Mouse (Mus musculus) gastrocnemius, postnatal 25 days (tissue): ENCODE data around the gene Cyp2c29. TPM values are rescaled to one million over a fixed set of nuclear protein-coding genes. Genes with fewer than 3 reads are reported as not detected.
"Not testable (repeated sequence)": the region's sequence is repeated elsewhere in the genome, so short reads cannot be mapped to it uniquely, and the experiment has no call there.

ENCODE experiments used
- DNase-seq: peaks from one replicate; pipeline ENCODE4 v3.0.0; 2022
- long read RNA-seq, 2 experiments: library from polyadenylated mRNA; stranded (forward); transcript quantifications; one replicate each; pipeline ENCODE4 v2.0.0; 2021
- total RNA-seq, 2 experiments: library from RNA; stranded (reverse); gene quantifications; 1 replicate in 1 of 2; 2 replicates in 1 of 2; pipeline ENCODE4 v1.2.3; 2021

Cyp2c29 gene
- total RNA-seq: not detected
- long read RNA-seq, experiment 1: 0 reads
- long read RNA-seq, experiment 2: 0 reads

DNA sequence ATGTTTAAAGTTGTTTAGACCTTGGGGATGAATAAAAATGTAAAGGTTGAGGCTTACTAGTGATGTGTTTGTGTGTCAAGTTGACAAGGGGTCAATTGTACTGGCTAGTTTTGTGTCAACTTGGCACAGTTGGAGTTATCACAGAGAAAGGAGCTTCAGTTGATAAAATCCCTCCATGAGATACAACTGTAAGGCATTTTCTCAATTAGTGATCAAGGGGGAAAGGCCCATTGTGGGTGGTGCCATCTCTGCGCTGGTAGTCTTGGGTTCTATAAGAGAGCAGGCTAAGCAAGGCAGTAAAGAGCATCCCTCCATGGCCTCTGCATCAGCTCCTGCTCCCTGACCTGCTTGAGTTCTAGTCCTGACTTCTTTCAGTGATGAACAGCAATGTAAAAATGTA lies at the start of gene Cyp2c29:
Gene Cyp2c29 (plus strand): TSS at position 301 of the 400 bp plus-strand sequence.
- DNase-seq: not testable (repeated sequence)

DNA sequence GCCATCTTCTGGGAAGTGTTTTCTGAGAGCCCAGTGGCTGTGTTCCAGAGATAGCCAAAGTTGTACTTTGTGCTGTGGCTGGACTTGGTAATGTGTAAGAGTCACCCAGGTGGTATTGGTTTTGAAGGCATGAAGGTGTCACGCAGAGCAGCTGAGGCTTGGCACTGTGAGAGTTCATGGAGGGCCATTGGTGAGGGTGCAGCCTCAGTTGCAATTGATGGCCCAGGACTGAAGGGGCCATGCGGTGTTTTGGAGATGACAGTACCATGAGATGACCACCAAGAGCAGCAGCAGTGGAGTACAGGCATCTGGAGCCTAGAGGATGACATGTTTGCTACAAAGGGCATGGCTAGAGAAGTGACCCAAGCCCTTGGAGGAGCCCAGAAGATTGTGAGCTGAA lies 2.2 kb upstream of the Cyp2c29 start:
- DNase-seq: not testable (repeated sequence)

DNA sequence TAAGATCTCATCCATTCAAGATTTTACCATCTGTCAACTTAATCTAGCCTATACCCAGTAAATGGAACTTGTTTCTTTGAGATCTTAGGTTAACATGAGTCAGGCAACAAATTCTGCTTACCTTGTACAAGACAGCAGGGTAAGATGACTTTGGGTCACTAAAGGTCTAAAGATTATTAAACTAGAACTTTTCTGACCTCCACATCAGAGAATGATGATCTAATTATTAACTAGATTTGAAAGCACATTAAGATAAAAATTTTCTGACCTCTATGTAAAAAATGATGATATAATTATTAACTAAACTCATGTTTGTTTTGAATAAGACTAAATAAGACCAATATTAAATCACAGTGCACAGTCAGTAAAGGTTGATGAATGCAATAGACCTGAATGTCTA lies 13.6 kb downstream of the Cyp2c29 start:
- DNase-seq: no peak

DNA sequence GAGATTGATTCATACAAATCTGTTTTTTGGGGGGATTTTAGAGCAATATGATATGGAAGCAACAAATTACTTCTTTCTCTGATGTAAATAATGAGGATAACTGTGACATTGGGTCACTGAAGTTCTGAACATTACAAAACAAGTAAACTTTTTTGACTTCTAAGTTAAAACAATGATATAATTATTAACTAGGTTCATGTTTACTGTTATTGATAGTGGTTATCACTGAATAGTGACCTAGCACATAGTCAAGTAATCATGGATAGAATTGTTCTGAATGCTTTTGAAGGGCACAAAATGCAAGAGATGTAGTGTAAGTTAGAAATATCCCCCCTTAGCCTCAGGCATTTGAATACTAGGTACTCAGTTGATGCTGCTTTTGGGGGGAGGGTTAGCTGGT lies 16.4 kb downstream of the Cyp2c29 start:
- no peak for DNase-seq

DNA sequence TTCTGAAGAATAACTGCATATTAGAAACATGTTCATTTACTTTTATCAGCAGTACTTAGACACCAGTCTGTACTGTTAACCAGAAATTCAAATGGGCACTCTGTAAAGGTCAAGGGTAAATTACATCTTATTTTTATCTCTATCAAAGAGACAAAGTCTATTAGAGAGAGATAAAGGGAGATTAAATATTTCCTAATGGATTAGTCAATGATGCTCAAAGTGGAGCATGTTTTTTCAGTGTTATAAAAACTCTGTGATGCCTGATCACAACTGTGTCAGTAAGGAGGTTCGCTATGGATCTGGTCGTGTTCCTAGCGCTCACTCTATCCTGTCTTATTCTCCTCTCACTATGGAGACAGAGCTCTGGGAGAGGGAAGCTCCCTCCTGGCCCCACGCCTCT lies 17.6 kb downstream of the Cyp2c29 start:
- DNase-seq: no peak

DNA sequence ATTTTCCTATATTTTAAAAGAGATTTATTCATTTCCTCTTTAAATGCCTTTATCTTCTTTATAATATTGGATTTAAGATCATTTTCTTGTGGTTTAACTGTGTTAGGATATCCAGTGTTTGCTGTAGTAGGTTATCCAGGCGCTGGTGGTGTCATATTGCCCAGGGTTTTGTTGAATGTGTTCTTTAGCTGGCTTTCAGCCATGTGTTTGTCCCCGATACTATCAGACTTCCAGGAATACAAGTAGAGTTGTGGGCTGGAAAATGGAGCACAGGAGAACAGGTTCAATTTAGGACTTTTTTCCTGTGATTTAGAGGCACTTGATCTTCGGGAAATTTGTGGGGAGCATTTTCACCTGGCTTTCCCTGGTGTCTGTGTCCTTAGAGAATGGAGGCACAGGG lies 19.8 kb downstream of the Cyp2c29 start:
- no peak for DNase-seq

Other genes with a start within 250 kb of the Cyp2c29 start
- gene Cyp2c65, start 208.4 kb upstream of the Cyp2c29 start, total RNA-seq: not detected
- not detected for gene Cyp2c66, start 155.5 kb upstream of the Cyp2c29 start, total RNA-seq
- not detected for gene Cyp2c38, start 193.7 kb downstream of the Cyp2c29 start, total RNA-seq
- not detected for gene Cyp2c39, start 241.5 kb downstream of the Cyp2c29 start, total RNA-seq